Mouse (Mus musculus) hindbrain, embryonic 16.5 days (tissue): ENCODE results near the gene Opcml. TPM values are rescaled to one million over a fixed set of nuclear protein-coding genes. Genes with fewer than 3 reads are reported as not detected.

Source experiments
- ATAC-seq: fragments of 200-750 bp; cut with Nextera tagmentation; 2 replicates; pipeline ENCODE4 v1.8.0; 2017; ENCODE audit warnings: moderate TSS enrichment, moderate library complexity
- H3K27ac ChIP-seq: fragments of 300-500 bp; sonication (generic); 2 replicates; pipeline ENCODE4 v1.5.1; 2014; ENCODE audit warnings: low read depth, mild to moderate bottlenecking, control low read depth, low read length, moderate library complexity
- H3K27me3 ChIP-seq: fragments of 300-500 bp; sonication (generic); replicated peaks from 2 replicates; pipeline ENCODE4 v1.6.1; 2014; ENCODE audit warnings: low read length; ENCODE audit not compliant: control insufficient read depth, insufficient read depth
- H3K36me3 ChIP-seq: fragments of 300-500 bp; sonication (generic); 2 replicates; pipeline ENCODE4 v1.6.1; 2014; ENCODE audit warnings: mild to moderate bottlenecking, low read length, moderate library complexity, mixed read lengths; ENCODE audit not compliant: control insufficient read depth, insufficient read depth
- H3K4me1 ChIP-seq: fragments of 300-500 bp; sonication (generic); 2 replicates; pipeline ENCODE4 v1.6.1; 2014; ENCODE audit warnings: low read depth, low read length; ENCODE audit not compliant: control insufficient read depth, insufficient read depth
- H3K4me2 ChIP-seq: fragments of 300-500 bp; sonication (generic); 2 replicates; pipeline ENCODE4 v1.6.1; 2014; ENCODE audit warnings: mild to moderate bottlenecking, low read length, control low read depth, moderate library complexity
- H3K4me3 ChIP-seq: fragments of 300-500 bp; sonication (generic); 2 replicates; pipeline ENCODE4 v1.5.1; 2014; ENCODE audit warnings: mild to moderate bottlenecking, low read length, control low read depth, moderate library complexity
- H3K9ac ChIP-seq: fragments of 300-500 bp; sonication (generic); 2 replicates; pipeline ENCODE4 v1.6.1; 2014; ENCODE audit warnings: low read depth, mild to moderate bottlenecking, control low read depth, low read length, moderate library complexity
- H3K9me3 ChIP-seq: fragments of 300-500 bp; sonication (generic); 2 replicates; pipeline ENCODE4 v1.6.1; 2014; ENCODE audit warnings: mild to moderate bottlenecking, low read length, moderate library complexity; ENCODE audit not compliant: control insufficient read depth
- WGBS: fragments of 180-500 bp; shearing (Covaris S2); extraction: QIAGEN DNeasy Blood & Tissue Kit; methylation state at CpG from one replicate; pipeline ENCODE4 v1.1.7; 2014; 5-methylcytosine and 5-hydroxymethylcytosine counted together
- polyA plus RNA-seq: library from polyadenylated mRNA; unstranded; fragments of >200 nt; fragmentation: Nextera tagmentation; extraction: Ambion mirVana; gene quantifications from 2 replicates; pipeline ENCODE4 v1.2.1, GENCODE M21; 2015

Gene Opcml
- polyA plus RNA-seq, 1 experiment from 2014 or later, result 61.4 TPM

GRCm38 (mm10) chr9:28012664-28013063 is 222.1 kb downstream of the Opcml start:
- H3K4me1 ChIP-seq, result peaks cover 4% of the 10 kb centered on the region
- no peak overlapping the region for H3K9ac ChIP-seq
- no peaks in the 10 kb centered on the region for H3K36me3 ChIP-seq
- H3K27ac ChIP-seq, result no peak overlapping the region
- no peak overlapping the region for H3K4me3 ChIP-seq
- no peak for ATAC-seq
- no peaks in the 10 kb centered on the region for H3K9me3 ChIP-seq
- no peaks in the 10 kb centered on the region for H3K27me3 ChIP-seq
- H3K4me2 ChIP-seq, result no peak overlapping the region
- 62% methylated on average over 7 of the region's 7 CpGs for WGBS

- peaks cover 4% of the 10 kb centered on the region for H3K4me1 ChIP-seq
- no peaks in the 10 kb centered on the region for H3K36me3 ChIP-seq
- no peak overlapping the region for H3K9ac ChIP-seq
- no peak overlapping the region for H3K4me2 ChIP-seq
- no peak for ATAC-seq
- H3K27ac ChIP-seq, result no peak overlapping the region
- no peaks in the 10 kb centered on the region for H3K27me3 ChIP-seq
- no peaks in the 10 kb centered on the region for H3K9me3 ChIP-seq
- H3K4me3 ChIP-seq, result no peak overlapping the region
- WGBS, result 62% methylated on average over 3 of the region's 3 CpGs
Observed at GRCm38 (mm10) chr9:28013192-28013591, 222.6 kb downstream of the Opcml start.

- Histone ChIP-seq H3K9me3 (no peaks in the 10 kb centered on the region), H3K4me3 (no peak overlapping the region), H3K27me3 (no peaks in the 10 kb centered on the region), H3K9ac (no peak overlapping the region), H3K4me1 (peaks cover 3% of the 10 kb centered on the region; the same call in 1 of the 2 replicates), H3K27ac (no peak overlapping the region), H3K4me2 (no peak overlapping the region), H3K36me3 (no peaks in the 10 kb centered on the region)
- 49% methylated on average over 5 of the region's 5 CpGs for WGBS
- ATAC-seq, result no peak
Observed at GRCm38 (mm10) chr9:28028156-28028555, 237.6 kb downstream of the Opcml start.

- Histone ChIP-seq H3K4me2 (no peak overlapping the region), H3K27me3 (no peaks in the 10 kb centered on the region), H3K4me1 (peaks cover 3% of the 10 kb centered on the region; the same call in 1 of the 2 replicates), H3K27ac (no peak overlapping the region), H3K9me3 (no peaks in the 10 kb centered on the region), H3K9ac (no peak overlapping the region), H3K4me3 (no peak overlapping the region), H3K36me3 (no peaks in the 10 kb centered on the region)
- 44% methylated on average over 7 of the region's 7 CpGs for WGBS
- no peak for ATAC-seq
Observed at GRCm38 (mm10) chr9:28028788-28029393, 238.3 kb downstream of the Opcml start.

- H3K27ac ChIP-seq, result no peak overlapping the region
- no peaks in the 10 kb centered on the region for H3K9me3 ChIP-seq
- H3K9ac ChIP-seq, result no peak overlapping the region
- H3K36me3 ChIP-seq, result no peaks in the 10 kb centered on the region
- no peaks in the 10 kb centered on the region for H3K4me1 ChIP-seq
- H3K4me3 ChIP-seq, result no peak overlapping the region
- H3K4me2 ChIP-seq, result no peak overlapping the region
- WGBS, result 100% methylated on average over 2 of the region's 2 CpGs
- no peaks in the 10 kb centered on the region for H3K27me3 ChIP-seq
- no peak for ATAC-seq
Observed at GRCm38 (mm10) chr9:28049157-28049556, 258.6 kb downstream of the Opcml start.

GRCm38 (mm10) chr9:28057171-28057845 is 266.7 kb downstream of the Opcml start:
- 41% methylated on average over 2 of the region's 2 CpGs for WGBS
- no peak overlapping the region for H3K27ac ChIP-seq
- no peaks in the 10 kb centered on the region for H3K36me3 ChIP-seq
- no peak for ATAC-seq
- H3K9me3 ChIP-seq, result no peaks in the 10 kb centered on the region
- no peak overlapping the region for H3K9ac ChIP-seq
- no peak overlapping the region for H3K4me2 ChIP-seq
- no peaks in the 10 kb centered on the region for H3K4me1 ChIP-seq
- no peaks in the 10 kb centered on the region for H3K27me3 ChIP-seq
- H3K4me3 ChIP-seq, result no peak overlapping the region

- Histone ChIP-seq H3K27me3 (no peaks in the 10 kb centered on the region), H3K27ac (no peak overlapping the region), H3K9ac (no peak overlapping the region), H3K36me3 (no peaks in the 10 kb centered on the region), H3K4me2 (no peak overlapping the region), H3K4me3 (no peak overlapping the region), H3K4me1 (no peaks in the 10 kb centered on the region), H3K9me3 (no peaks in the 10 kb centered on the region)
- no peak for ATAC-seq
Observed at GRCm38 (mm10) chr9:28065126-28065525, 274.6 kb downstream of the Opcml start.

GRCm38 (mm10) chr9:28080694-28081093 is 290.1 kb downstream of the Opcml start:
- no peaks in the 10 kb centered on the region for H3K9me3 ChIP-seq

GRCm38 (mm10) chr9:28083754-28084153 is 293.2 kb downstream of the Opcml start:
- peaks cover 5% of the 10 kb centered on the region for H3K4me1 ChIP-seq
- no peaks in the 10 kb centered on the region for H3K27me3 ChIP-seq
- ATAC-seq, result no peak
- WGBS, result 53% methylated on average over 3 of the region's 3 CpGs
- no peak overlapping the region for H3K9ac ChIP-seq
- H3K4me2 ChIP-seq, result no peak overlapping the region
- no peaks in the 10 kb centered on the region for H3K9me3 ChIP-seq
- no peak overlapping the region for H3K27ac ChIP-seq
- H3K36me3 ChIP-seq, result no peaks in the 10 kb centered on the region
- H3K4me3 ChIP-seq, result no peak overlapping the region

More at GRCm38 (mm10) chr9:28080694-28081093, 290.1 kb downstream of the Opcml start:
- ATAC-seq, result no peak
- WGBS, result 65% methylated on average over 4 of the region's 4 CpGs
- no peaks in the 10 kb centered on the region for H3K36me3 ChIP-seq
- H3K4me1 ChIP-seq, result peaks cover 5% of the 10 kb centered on the region
- H3K4me2 ChIP-seq, result no peak overlapping the region
- no peak overlapping the region for H3K27ac ChIP-seq
- H3K4me3 ChIP-seq, result no peak overlapping the region
- H3K27me3 ChIP-seq, result no peaks in the 10 kb centered on the region
- no peak overlapping the region for H3K9ac ChIP-seq
